Mouse (Mus musculus): ENCODE results near the gene Macf1. TPM values are rescaled to one million over a fixed set of nuclear protein-coding genes. Genes with fewer than 3 reads are reported as not detected.

The Macf1 gene
- polyA plus RNA-seq, 1 experiment = 88.5 TPM

- Histone ChIP-seq H3K79me2 (ENCODE audit: control insufficient read depth, insufficient read depth) (peaks cover 12% of the 10 kb centered on the region), H3K4me3 (no peak overlapping the region), H3K27me3 (ENCODE audit: control insufficient read depth, insufficient read depth, insufficient read length) (no peaks in the 10 kb centered on the region), H3K4me2 (ENCODE audit: low read depth) (no peak overlapping the region), H3ac (ENCODE audit: control insufficient read depth, insufficient read length) (no peak overlapping the region), H3K36me3 (ENCODE audit: control insufficient read depth, insufficient read depth) (peaks cover 23% of the 10 kb centered on the region)
- TF ChIP-seq MAX (IDR thresholded peaks at IDR 0.05; ENCODE audit: low read depth) = no peak
- TF ChIP-seq MYOG (IDR thresholded peaks at IDR 0.05; ENCODE audit: control insufficient read depth in 1 of 3, insufficient read depth in 1 of 3, insufficient read length in 2 of 3, low read depth in 2 of 3) = no peak
- no peak for TF ChIP-seq TCF12 (IDR thresholded peaks at IDR 0.05; ENCODE audit: insufficient read depth, poor library complexity, severe bottlenecking)
- TF ChIP-seq POLR2AphosphoS2 (IDR thresholded peaks at IDR 0.05; ENCODE audit: insufficient read length, low read depth) = no peak
- TF ChIP-seq USF1 (IDR thresholded peaks at IDR 0.05; ENCODE audit: low read depth) = no peak
- no peak for TF ChIP-seq SRF (IDR thresholded peaks at IDR 0.05; ENCODE audit: control insufficient read depth, insufficient read length, low read depth)
- TF ChIP-seq REST (IDR thresholded peaks at IDR 0.05; ENCODE audit: insufficient read depth, insufficient read length) = no peak
- TF ChIP-seq TCF3 (IDR thresholded peaks at IDR 0.05; ENCODE audit: insufficient read length, low read depth) = no peak
- TF ChIP-seq E2F4 (IDR thresholded peaks at IDR 0.05; ENCODE audit: insufficient read depth) = no peak
- TF ChIP-seq CEBPB (IDR thresholded peaks at IDR 0.05; ENCODE audit: insufficient read depth, poor library complexity, severe bottlenecking) = no peak
Measured at GRCm38 (mm10) chr4:123515673-123516072, 168.5 kb downstream of the Macf1 start.

GRCm38 (mm10) chr4:123510201-123510600, 174.0 kb downstream of the Macf1 start:
- no peak overlapping the region for H3K4me3 ChIP-seq
- no peaks in the 10 kb centered on the region for H3K27me3 ChIP-seq (ENCODE audit: control insufficient read depth, insufficient read depth, insufficient read length)
- no peaks in the 10 kb centered on the region for H3K79me2 ChIP-seq (ENCODE audit: control insufficient read depth, insufficient read depth)
- H3ac ChIP-seq (ENCODE audit: control insufficient read depth, insufficient read length) = no peak overlapping the region
- no peak overlapping the region for H3K4me2 ChIP-seq (ENCODE audit: low read depth)
- TF ChIP-seq MYOD1 (IDR thresholded peaks at IDR 0.05; ENCODE audit: control insufficient read depth in 1 of 3, insufficient read length in 2 of 3, low read depth in 2 of 3) (no peak), CEBPB (IDR thresholded peaks at IDR 0.05; ENCODE audit: insufficient read depth, poor library complexity, severe bottlenecking) (no peak), SRF (IDR thresholded peaks at IDR 0.05; ENCODE audit: control insufficient read depth, insufficient read length, low read depth) (no peak), E2F4 (IDR thresholded peaks at IDR 0.05; ENCODE audit: insufficient read depth) (no peak), MYOG (IDR thresholded peaks at IDR 0.05; ENCODE audit: control insufficient read depth in 1 of 3, insufficient read depth in 1 of 3, insufficient read length in 2 of 3, low read depth in 2 of 3) (no peak), POLR2A (IDR thresholded peaks at IDR 0.05; ENCODE audit: insufficient read length, low read depth) (no peak), TCF3 (IDR thresholded peaks at IDR 0.05; ENCODE audit: insufficient read length, low read depth) (no peak), USF1 (IDR thresholded peaks at IDR 0.05; ENCODE audit: low read depth) (no peak), TCF12 (IDR thresholded peaks at IDR 0.05; ENCODE audit: insufficient read depth, poor library complexity, severe bottlenecking) (no peak), REST (IDR thresholded peaks at IDR 0.05; ENCODE audit: insufficient read depth, insufficient read length) (no peak), MAX (IDR thresholded peaks at IDR 0.05; ENCODE audit: low read depth) (no peak), POLR2AphosphoS2 (IDR thresholded peaks at IDR 0.05; ENCODE audit: insufficient read length, low read depth) (no peak)
- H3K36me3 ChIP-seq (ENCODE audit: control insufficient read depth, insufficient read depth) = peaks cover 67% of the 10 kb centered on the region

- Histone ChIP-seq H3K36me3 (ENCODE audit: control insufficient read depth, insufficient read depth) (peaks cover 90% of the 10 kb centered on the region), H3ac (ENCODE audit: control insufficient read depth, insufficient read length) (no peak overlapping the region), H3K4me3 (no peak overlapping the region), H3K27me3 (ENCODE audit: control insufficient read depth, insufficient read depth, insufficient read length) (no peaks in the 10 kb centered on the region), H3K79me2 (ENCODE audit: control insufficient read depth, insufficient read depth) (no peaks in the 10 kb centered on the region), H3K4me2 (ENCODE audit: low read depth) (no peak overlapping the region)
- TF ChIP-seq POLR2A (IDR thresholded peaks at IDR 0.05; ENCODE audit: insufficient read length, low read depth) (no peak), MYOD1 (IDR thresholded peaks at IDR 0.05; ENCODE audit: control insufficient read depth in 1 of 3, insufficient read length in 2 of 3, low read depth in 2 of 3) (no peak), POLR2AphosphoS2 (IDR thresholded peaks at IDR 0.05; ENCODE audit: insufficient read length, low read depth) (no peak), E2F4 (IDR thresholded peaks at IDR 0.05; ENCODE audit: insufficient read depth) (no peak), TCF3 (IDR thresholded peaks at IDR 0.05; ENCODE audit: insufficient read length, low read depth) (no peak), USF1 (IDR thresholded peaks at IDR 0.05; ENCODE audit: low read depth) (no peak), SRF (IDR thresholded peaks at IDR 0.05; ENCODE audit: control insufficient read depth, insufficient read length, low read depth) (no peak), TCF12 (IDR thresholded peaks at IDR 0.05; ENCODE audit: insufficient read depth, poor library complexity, severe bottlenecking) (no peak), MAX (IDR thresholded peaks at IDR 0.05; ENCODE audit: low read depth) (no peak), REST (IDR thresholded peaks at IDR 0.05; ENCODE audit: insufficient read depth, insufficient read length) (no peak), CEBPB (IDR thresholded peaks at IDR 0.05; ENCODE audit: insufficient read depth, poor library complexity, severe bottlenecking) (no peak), MYOG (IDR thresholded peaks at IDR 0.05; ENCODE audit: control insufficient read depth in 1 of 3, insufficient read depth in 1 of 3, insufficient read length in 2 of 3, low read depth in 2 of 3) (no peak)
Measured at GRCm38 (mm10) chr4:123489086-123489485, 195.1 kb downstream of the Macf1 start.

GRCm38 (mm10) chr4:123479991-123480390, 204.2 kb downstream of the Macf1 start:
- Histone ChIP-seq H3K4me2 (ENCODE audit: low read depth) (no peak overlapping the region), H3ac (ENCODE audit: control insufficient read depth, insufficient read length) (no peak overlapping the region), H3K79me2 (ENCODE audit: control insufficient read depth, insufficient read depth) (no peaks in the 10 kb centered on the region), H3K27me3 (ENCODE audit: control insufficient read depth, insufficient read depth, insufficient read length) (no peaks in the 10 kb centered on the region), H3K36me3 (ENCODE audit: control insufficient read depth, insufficient read depth) (peaks cover 68% of the 10 kb centered on the region), H3K4me3 (no peak overlapping the region)
- no peak for TF ChIP-seq MAX (IDR thresholded peaks at IDR 0.05; ENCODE audit: low read depth)
- no peak for TF ChIP-seq TCF3 (IDR thresholded peaks at IDR 0.05; ENCODE audit: insufficient read length, low read depth)
- no peak for TF ChIP-seq CEBPB (IDR thresholded peaks at IDR 0.05; ENCODE audit: insufficient read depth, poor library complexity, severe bottlenecking)
- no peak for TF ChIP-seq TCF12 (IDR thresholded peaks at IDR 0.05; ENCODE audit: insufficient read depth, poor library complexity, severe bottlenecking)
- no peak for TF ChIP-seq REST (IDR thresholded peaks at IDR 0.05; ENCODE audit: insufficient read depth, insufficient read length)
- no peak for TF ChIP-seq SRF (IDR thresholded peaks at IDR 0.05; ENCODE audit: control insufficient read depth, insufficient read length, low read depth)
- TF ChIP-seq MYOG (IDR thresholded peaks at IDR 0.05; ENCODE audit: control insufficient read depth in 1 of 3, insufficient read depth in 1 of 3, insufficient read length in 2 of 3, low read depth in 2 of 3) = no peak
- TF ChIP-seq USF1 (IDR thresholded peaks at IDR 0.05; ENCODE audit: low read depth) = no peak
